Mouse (Mus musculus): ENCODE results near the gene Tardbp. TPM values are rescaled to one million over a fixed set of nuclear protein-coding genes. Genes with fewer than 3 reads are reported as not detected.

The Tardbp gene
- polyA plus RNA-seq, 2 experiments: 170 to 674 TPM

- Histone ChIP-seq H3K27me3 (ENCODE audit: control insufficient read depth, insufficient read depth, low read length) (no peaks in the 10 kb centered on the region), H3K4me3 (replicated peaks; ENCODE audit: low read length) (peak overlapping the region; percentile 100), H3K36me3 (ENCODE audit: control insufficient read depth, insufficient read depth, low read length) (peaks cover 30% of the 10 kb centered on the region), H3K9me3 (ENCODE audit: control insufficient read depth, low read length) (no peaks in the 10 kb centered on the region), H3K4me2 (replicated peaks; ENCODE audit: low read depth, low read length, severe bottlenecking) (peak overlapping the region; percentile 88), H3K9ac (ENCODE audit: low read depth, low read length, severe bottlenecking) (no peak overlapping the region), H3K27ac (replicated peaks; ENCODE audit: low read depth, low read length) (no peak overlapping the region), H3K4me1 (ENCODE audit: control insufficient read depth, insufficient read depth, low read length) (peaks cover 13% of the 10 kb centered on the region)
- WGBS: 60% methylated on average over 3 of the region's 3 CpGs
- no peak; the same call in 1 of the 2 replicates for ATAC-seq (ENCODE audit: low FRiP score, low read depth)
- DNase-seq (ENCODE audit: low spot score): no peak
- no peak for TF ChIP-seq POLR2A (IDR thresholded peaks at IDR 0.05; ENCODE audit: borderline replicate concordance, extremely low read depth, insufficient read depth, insufficient read length)
Observed at GRCm38 (mm10) chr4:148627246-148627645, 427 bp upstream of the Tardbp start.

GRCm38 (mm10) chr4:148625756-148626622, 830 bp downstream of the Tardbp start:
- Histone ChIP-seq H3K36me3 (ENCODE audit: control insufficient read depth, insufficient read depth, low read length) (peaks cover 42% of the 10 kb centered on the region), H3K4me1 (ENCODE audit: control insufficient read depth, insufficient read depth, low read length) (peaks cover 13% of the 10 kb centered on the region), H3K27me3 (ENCODE audit: control insufficient read depth, insufficient read depth, low read length) (no peaks in the 10 kb centered on the region), H3K27ac (replicated peaks; ENCODE audit: low read depth, low read length) (peak overlapping the region; percentile 98), H3K4me2 (replicated peaks; ENCODE audit: low read depth, low read length, severe bottlenecking) (peak overlapping the region; percentile 88), H3K9me3 (ENCODE audit: control insufficient read depth, low read length) (no peaks in the 10 kb centered on the region), H3K4me3 (replicated peaks; ENCODE audit: low read length) (peak overlapping the region; percentile 100), H3K9ac (ENCODE audit: low read depth, low read length, severe bottlenecking) (peak overlapping the region; percentile 100)
- TF ChIP-seq POLR2A (IDR thresholded peaks at IDR 0.05; ENCODE audit: borderline replicate concordance, extremely low read depth, insufficient read depth, insufficient read length): no peak
- 1% methylated on average over 43 of the region's 57 CpGs for WGBS
- DNase-seq (ENCODE audit: low spot score): peak; percentile 60
- ATAC-seq (ENCODE audit: low FRiP score, low read depth): peak; percentile 35

GRCm38 (mm10) chr4:148625010-148625409, 1.8 kb downstream of the Tardbp start:
- Histone ChIP-seq H3K27me3 (ENCODE audit: control insufficient read depth, insufficient read depth, low read length) (no peaks in the 10 kb centered on the region), H3K4me1 (ENCODE audit: control insufficient read depth, insufficient read depth, low read length) (peaks cover 13% of the 10 kb centered on the region), H3K4me2 (replicated peaks; ENCODE audit: low read depth, low read length, severe bottlenecking) (peak overlapping the region; percentile 88), H3K36me3 (ENCODE audit: control insufficient read depth, insufficient read depth, low read length) (peaks cover 51% of the 10 kb centered on the region), H3K9me3 (ENCODE audit: control insufficient read depth, low read length) (no peaks in the 10 kb centered on the region), H3K27ac (replicated peaks; ENCODE audit: low read depth, low read length) (no peak overlapping the region), H3K4me3 (replicated peaks; ENCODE audit: low read length) (peak overlapping the region; percentile 100), H3K9ac (ENCODE audit: low read depth, low read length, severe bottlenecking) (peak overlapping the region; percentile 28; the same call in 1 of the 2 replicates)
- WGBS: 88% methylated on average over 10 of the region's 10 CpGs
- ATAC-seq (ENCODE audit: low FRiP score, low read depth): no peak
- DNase-seq (ENCODE audit: low spot score): no peak
- no peak for TF ChIP-seq POLR2A (IDR thresholded peaks at IDR 0.05; ENCODE audit: borderline replicate concordance, extremely low read depth, insufficient read depth, insufficient read length)

GRCm38 (mm10) chr4:148623609-148624008, 3.2 kb downstream of the Tardbp start:
- no peak overlapping the region for H3K27ac ChIP-seq (replicated peaks; ENCODE audit: low read depth, low read length)
- 88% methylated on average over 4 of the region's 4 CpGs for WGBS
- H3K4me3 ChIP-seq (replicated peaks; ENCODE audit: low read length): no peak overlapping the region
- H3K9me3 ChIP-seq (ENCODE audit: control insufficient read depth, low read length): no peaks in the 10 kb centered on the region
- no peaks in the 10 kb centered on the region for H3K27me3 ChIP-seq (ENCODE audit: control insufficient read depth, insufficient read depth, low read length)
- no peak overlapping the region for H3K9ac ChIP-seq (ENCODE audit: low read depth, low read length, severe bottlenecking)
- ATAC-seq (ENCODE audit: low FRiP score, low read depth) (no peak), DNase-seq (ENCODE audit: low spot score) (no peak)
- TF ChIP-seq POLR2A (IDR thresholded peaks at IDR 0.05; ENCODE audit: borderline replicate concordance, extremely low read depth, insufficient read depth, insufficient read length): no peak
- H3K36me3 ChIP-seq (ENCODE audit: control insufficient read depth, insufficient read depth, low read length): peaks cover 65% of the 10 kb centered on the region
- H3K4me2 ChIP-seq (replicated peaks; ENCODE audit: low read depth, low read length, severe bottlenecking): no peak overlapping the region
- H3K4me1 ChIP-seq (ENCODE audit: control insufficient read depth, insufficient read depth, low read length): peaks cover 13% of the 10 kb centered on the region

GRCm38 (mm10) chr4:148622485-148622884, 4.3 kb downstream of the Tardbp start:
- peaks cover 13% of the 10 kb centered on the region for H3K4me1 ChIP-seq (ENCODE audit: control insufficient read depth, insufficient read depth, low read length)
- H3K9ac ChIP-seq (ENCODE audit: low read depth, low read length, severe bottlenecking): no peak overlapping the region
- DNase-seq (ENCODE audit: low spot score): no peak
- WGBS: 94% methylated on average over 4 of the region's 4 CpGs
- H3K36me3 ChIP-seq (ENCODE audit: control insufficient read depth, insufficient read depth, low read length): peaks cover 72% of the 10 kb centered on the region
- H3K9me3 ChIP-seq (ENCODE audit: control insufficient read depth, low read length): no peaks in the 10 kb centered on the region
- TF ChIP-seq POLR2A (IDR thresholded peaks at IDR 0.05; ENCODE audit: borderline replicate concordance, extremely low read depth, insufficient read depth, insufficient read length): no peak
- H3K4me2 ChIP-seq (replicated peaks; ENCODE audit: low read depth, low read length, severe bottlenecking): no peak overlapping the region
- H3K27ac ChIP-seq (replicated peaks; ENCODE audit: low read depth, low read length): no peak overlapping the region
- no peaks in the 10 kb centered on the region for H3K27me3 ChIP-seq (ENCODE audit: control insufficient read depth, insufficient read depth, low read length)
- H3K4me3 ChIP-seq (replicated peaks; ENCODE audit: low read length): no peak overlapping the region
- ATAC-seq (ENCODE audit: low FRiP score, low read depth): no peak
